Mouse (Mus musculus): ENCODE results near the gene Cbx4. TPM values are rescaled to one million over a fixed set of nuclear protein-coding genes. Genes with fewer than 3 reads are reported as not detected.
A peak's percentile ranks its signal among the peaks of the same experiment; 100 is the strongest.

The Cbx4 gene
- polyA plus RNA-seq, 1 experiment from 2014 or later, result 9.9 TPM

- no peaks in the 10 kb centered on the region for H3K9me3 ChIP-seq (replicated peaks)
- no peak overlapping the region for H3K27ac ChIP-seq
- H3K27me3 ChIP-seq, result peaks cover 52% of the 10 kb centered on the region
- H3K4me1 ChIP-seq, result peaks cover 62% of the 10 kb centered on the region
- no peaks in the 10 kb centered on the region for H3K36me3 ChIP-seq
- H3K9ac ChIP-seq, result peak overlapping the region; percentile 50; the same call in 1 of the 2 replicates
- no peak for ATAC-seq (replicated peaks; ENCODE audit: low FRiP score)
- H3K4me3 ChIP-seq (replicated peaks), result peak overlapping the region; percentile 57
- under 1% methylated on average over 41 of the region's 41 CpGs for WGBS
- peak overlapping the region; percentile 99 for H3K4me2 ChIP-seq
These were observed 3.4 kb upstream of the Cbx4 start for GRCm38 (mm10) chr11:119089235-119090075.

- Histone ChIP-seq H3K27me3 (peaks cover 52% of the 10 kb centered on the region), H3K9me3 (replicated peaks) (no peaks in the 10 kb centered on the region), H3K36me3 (no peaks in the 10 kb centered on the region), H3K27ac (no peak overlapping the region), H3K4me1 (peaks cover 70% of the 10 kb centered on the region), H3K4me2 (peak overlapping the region; percentile 99; the same call in 1 of the 2 replicates), H3K4me3 (replicated peaks) (peak overlapping the region; percentile 57; the same call in 1 of the 2 replicates), H3K9ac (no peak overlapping the region)
- ATAC-seq (replicated peaks; ENCODE audit: low FRiP score), result no peak
- WGBS, result 2% methylated on average over 28 of the region's 28 CpGs
These were observed 2.6 kb upstream of the Cbx4 start for GRCm38 (mm10) chr11:119088391-119089234.

- H3K36me3 ChIP-seq, result peaks cover 2% of the 10 kb centered on the region; the same call in 1 of the 2 replicates
- H3K9ac ChIP-seq, result no peak overlapping the region
- ATAC-seq (replicated peaks; ENCODE audit: low FRiP score), result no peak
- 4% methylated on average over 35 of the region's 35 CpGs for WGBS
- peak overlapping the region; percentile 19 for H3K4me3 ChIP-seq (replicated peaks)
- H3K27ac ChIP-seq, result no peak overlapping the region
- peak overlapping the region; percentile 46 for H3K4me2 ChIP-seq
- peaks cover 81% of the 10 kb centered on the region for H3K4me1 ChIP-seq
- no peaks in the 10 kb centered on the region for H3K9me3 ChIP-seq (replicated peaks)
- peaks cover 59% of the 10 kb centered on the region for H3K27me3 ChIP-seq
These were observed 1.5 kb upstream of the Cbx4 start for GRCm38 (mm10) chr11:119087301-119088082.

GRCm38 (mm10) chr11:119085279-119086062 is 550 bp downstream of the Cbx4 start:
- peak overlapping the region; percentile 83 for H3K9ac ChIP-seq
- H3K4me1 ChIP-seq, result peaks cover 87% of the 10 kb centered on the region
- peaks cover 22% of the 10 kb centered on the region for H3K36me3 ChIP-seq
- no peaks in the 10 kb centered on the region for H3K9me3 ChIP-seq (replicated peaks)
- ATAC-seq (replicated peaks; ENCODE audit: low FRiP score), result peak; percentile 53
- peak overlapping the region; percentile 80 for H3K4me3 ChIP-seq (replicated peaks)
- peaks cover 73% of the 10 kb centered on the region for H3K27me3 ChIP-seq
- peak overlapping the region; percentile 87 for H3K4me2 ChIP-seq
- under 1% methylated on average over 64 of the region's 66 CpGs for WGBS
- H3K27ac ChIP-seq, result peak overlapping the region; percentile 98

GRCm38 (mm10) chr11:119084446-119085278 is 1.4 kb downstream of the Cbx4 start:
- Histone ChIP-seq H3K27me3 (peaks cover 70% of the 10 kb centered on the region), H3K36me3 (peaks cover 28% of the 10 kb centered on the region), H3K4me2 (peak overlapping the region; percentile 87), H3K4me3 (replicated peaks) (peak overlapping the region; percentile 80), H3K9ac (peak overlapping the region; percentile 83), H3K9me3 (replicated peaks) (no peaks in the 10 kb centered on the region), H3K27ac (peak overlapping the region; percentile 98), H3K4me1 (peaks cover 83% of the 10 kb centered on the region)
- 2% methylated on average over 18 of the region's 18 CpGs for WGBS
- ATAC-seq (replicated peaks; ENCODE audit: low FRiP score), result no peak

GRCm38 (mm10) chr11:119083724-119084445 is 2.1 kb downstream of the Cbx4 start:
- peaks cover 31% of the 10 kb centered on the region for H3K36me3 ChIP-seq
- H3K27ac ChIP-seq, result peak overlapping the region; percentile 98
- H3K9me3 ChIP-seq (replicated peaks), result no peaks in the 10 kb centered on the region
- peak overlapping the region; percentile 83 for H3K9ac ChIP-seq
- H3K27me3 ChIP-seq, result peaks cover 65% of the 10 kb centered on the region
- peak overlapping the region; percentile 80 for H3K4me3 ChIP-seq (replicated peaks)
- 4% methylated on average over 28 of the region's 28 CpGs for WGBS
- H3K4me1 ChIP-seq, result peaks cover 83% of the 10 kb centered on the region
- H3K4me2 ChIP-seq, result peak overlapping the region; percentile 87
- no peak for ATAC-seq (replicated peaks; ENCODE audit: low FRiP score)

- H3K4me2 ChIP-seq, result peak overlapping the region; percentile 87
- WGBS, result 24% methylated on average over 20 of the region's 20 CpGs
- no peaks in the 10 kb centered on the region for H3K9me3 ChIP-seq (replicated peaks)
- H3K27me3 ChIP-seq, result peaks cover 56% of the 10 kb centered on the region
- peak overlapping the region; percentile 80 for H3K4me3 ChIP-seq (replicated peaks)
- no peak overlapping the region for H3K27ac ChIP-seq
- H3K4me1 ChIP-seq, result peaks cover 83% of the 10 kb centered on the region
- H3K9ac ChIP-seq, result no peak overlapping the region
- H3K36me3 ChIP-seq, result peaks cover 31% of the 10 kb centered on the region
- no peak for ATAC-seq (replicated peaks; ENCODE audit: low FRiP score)
These were observed 3.1 kb downstream of the Cbx4 start for GRCm38 (mm10) chr11:119082638-119083599.

- H3K4me2 ChIP-seq, result 0 out of 2 replicates have a peak overlapping the region, but pooled peaks have one; percentile 87
- H3K27ac ChIP-seq, result no peak overlapping the region
These were observed 4.0 kb downstream of the Cbx4 start for GRCm38 (mm10) chr11:119081839-119082637.

More at GRCm38 (mm10) chr11:119081839-119082637, 4.0 kb downstream of the Cbx4 start:
- Histone ChIP-seq H3K9me3 (replicated peaks) (no peaks in the 10 kb centered on the region), H3K4me3 (replicated peaks) (0 out of 2 replicates have a peak overlapping the region, but pooled peaks have one; percentile 8), H3K9ac (no peak overlapping the region), H3K4me1 (peaks cover 76% of the 10 kb centered on the region), H3K36me3 (peaks cover 36% of the 10 kb centered on the region), H3K27me3 (peaks cover 47% of the 10 kb centered on the region)
- 33% methylated on average over 21 of the region's 21 CpGs for WGBS
- no peak for ATAC-seq (replicated peaks; ENCODE audit: low FRiP score)
